Mouse (Mus musculus): ENCODE results near the gene Slc35b2.

Gene Slc35b2

GRCm38 (mm10) chr17:45600267-45600666 lies 36.6 kb downstream of the Slc35b2 start:
- DNase-seq, result peak in 1 of 2 experiments; percentile 12

GRCm38 (mm10) chr17:45601325-45601724 lies 37.7 kb downstream of the Slc35b2 start:
- DNase-seq, result no peak

- peak; percentile 45 to 52 for DNase-seq
These were observed 38.2 kb downstream of the Slc35b2 start, which contains the start of gene Mymx for GRCm38 (mm10) chr17:45601877-45602304. TSS of gene Mymx (minus strand) at chr17:45602102.

- no peak for DNase-seq
These were observed 39.3 kb downstream of the Slc35b2 start for GRCm38 (mm10) chr17:45602984-45603383.

GRCm38 (mm10) chr17:45606992-45607879 lies 43.6 kb downstream of the Slc35b2 start:
- DNase-seq, result no peak

GRCm38 (mm10) chr17:45608396-45608795 lies 44.7 kb downstream of the Slc35b2 start:
- no peak for DNase-seq

GRCm38 (mm10) chr17:45610144-45610866 lies 46.6 kb downstream of the Slc35b2 start:
- DNase-seq, result no peak

GRCm38 (mm10) chr17:45612008-45612407 lies 48.3 kb downstream of the Slc35b2 start:
- no peak for DNase-seq

GRCm38 (mm10) chr17:45612921-45613320 lies 49.2 kb downstream of the Slc35b2 start:
- no peak for DNase-seq

GRCm38 (mm10) chr17:45616046-45616650 lies 52.5 kb downstream of the Slc35b2 start:
- no peak for DNase-seq

GRCm38 (mm10) chr17:45616679-45617078 lies 53.0 kb downstream of the Slc35b2 start:
- DNase-seq, result no peak

Data from cerebellum, postnatal 10 days (tissue).